Mouse (Mus musculus) stomach, postnatal 0 days (tissue): ENCODE data around the gene Crtc3.

Experiments used
- CTCF ChIP-seq: IDR thresholded peaks from 2 replicates; pipeline ENCODE4 v1.5.1; 2016; ENCODE audit warnings: antibody characterized with exemption, low read depth, mild to moderate bottlenecking, moderate library complexity
- EP300 ChIP-seq: optimal IDR thresholded peaks from 2 replicates; pipeline ENCODE3; 2016; ENCODE audit warnings: antibody characterized with exemption

- TF ChIP-seq EP300 (no peak), CTCF (no peak)
These were observed 36.4 kb downstream of the Crtc3 start for GRCm38 (mm10) chr7:80652289-80652688.
